Mouse (Mus musculus) C3H10T1/2 (cell line): ENCODE measurements around the gene Sco2. TPM values are rescaled to one million over a fixed set of nuclear protein-coding genes. Genes with fewer than 3 reads are reported as not detected.

Experiments used
- polyA plus RNA-seq, 2 experiments: library from polyadenylated mRNA; unstranded; fragments of >200 nt; fragmentation: generic; extraction: Trizol; gene quantifications; one replicate each; pipeline ENCODE4 v1.2.1; 2012; ENCODE audit warnings: missing spikeins in 2 of 2

Sco2 gene
- polyA plus RNA-seq, result 10 to 100 TPM; 19.3 to 37.8 TPM

GRCm38 (mm10) chr15:89373762-89374248 is at the start of gene Sco2:
Sco2 (minus strand) TSS chr15:89373846.

GRCm38 (mm10) chr15:89410118-89410517 is 36.5 kb upstream of the Sco2 start, which contains the start of gene Syce3:
Syce3 (minus strand) TSS chr15:89410503.

GRCm38 (mm10) chr15:89384617-89385016 is 11.0 kb upstream of the Sco2 start, which contains the start of gene Klhdc7b:
Klhdc7b (plus strand) TSS chr15:89384917.

GRCm38 (mm10) chr15:89378831-89379401 is 5.3 kb upstream of the Sco2 start, which contains the start of gene Odf3b:
Odf3b (minus strand) TSS chr15:89379282.

GRCm38 (mm10) chr15:89376957-89377356 is 3.3 kb upstream of the Sco2 start, which contains the start of gene Tymp:
Tymp (minus strand) TSS chr15:89377039.

GRCm38 (mm10) chr15:89355241-89356187 is 18.1 kb downstream of the Sco2 start, which contains the start of the genes Lmf2 and Ncaph2:
Lmf2 (minus strand) TSS chr15:89355659.
Ncaph2 (plus strand) TSS chr15:89355719.

GRCm38 (mm10) chr15:89334271-89334670 is 39.4 kb downstream of the Sco2 start, which contains the start of gene Miox:
Miox (plus strand) TSS chr15:89334398.

GRCm38 (mm10) chr15:89322670-89323522 is 50.8 kb downstream of the Sco2 start, which contains the start of gene Adm2:
Adm2 (plus strand) TSS chr15:89322720.

Other genes starting within 250 kb of the Sco2 start
- gene Hdac10, start 245.1 kb downstream of the Sco2 start, polyA plus RNA-seq, result 10 to 100 TPM; 14.5 to 24.3 TPM
- 10 to 100 TPM; 29.5 to 43.6 TPM for gene Mapk12, start 233.1 kb downstream of the Sco2 start, polyA plus RNA-seq
- gene Mapk11, start 224.2 kb downstream of the Sco2 start, polyA plus RNA-seq, result 10 to 100 TPM; 12.4 to 13.6 TPM
- 100 to 1,000 TPM; 252 to 448 TPM for gene Plxnb2, start 193.1 kb downstream of the Sco2 start, polyA plus RNA-seq
- 1 to 10 TPM; 1.6 to 6.5 TPM for gene Dennd6b, start 177.3 kb downstream of the Sco2 start, polyA plus RNA-seq
- gene Ppp6r2, start 162.3 kb downstream of the Sco2 start, polyA plus RNA-seq, result 10 to 100 TPM in 1 of 2 experiments, 1 to 10 TPM in 1; 7.8 to 52.7 TPM
- gene Sbf1, start 58.5 kb downstream of the Sco2 start, polyA plus RNA-seq, result 100 to 1,000 TPM; 132 to 134 TPM
- under 1 TPM; 0.02 to 0.04 TPM for gene Adm2, start 51.1 kb downstream of the Sco2 start, polyA plus RNA-seq
- gene Miox, start 39.4 kb downstream of the Sco2 start, polyA plus RNA-seq, result not detected
- 100 to 1,000 TPM in 1 of 2 experiments, 10 to 100 TPM in 1; 80.9 to 141 TPM for gene Lmf2, start 18.2 kb downstream of the Sco2 start, polyA plus RNA-seq
- gene Ncaph2, start 18.1 kb downstream of the Sco2 start, polyA plus RNA-seq, result 100 to 1,000 TPM; 197 to 330 TPM
- gene Tymp, start 3.2 kb upstream of the Sco2 start, polyA plus RNA-seq, result 1 to 10 TPM; 3.0 to 3.1 TPM
- gene Odf3b, start 5.4 kb upstream of the Sco2 start, polyA plus RNA-seq, result under 1 TPM in 1 of 2 experiments, not detected in 1; 0.17 TPM
- gene Klhdc7b, start 11.1 kb upstream of the Sco2 start, polyA plus RNA-seq, result not detected
- not detected for gene Syce3, start 36.7 kb upstream of the Sco2 start, polyA plus RNA-seq
- gene Cpt1b, start 52.0 kb upstream of the Sco2 start, polyA plus RNA-seq, result 1 to 10 TPM in 1 of 2 experiments, under 1 TPM in 1; 0.13 to 1.8 TPM
- 1 to 10 TPM in 1 of 2 experiments, under 1 TPM in 1; 0.19 to 1.8 TPM for gene C730034F03Rik, start 55.7 kb upstream of the Sco2 start, polyA plus RNA-seq
- under 1 TPM in 1 of 2 experiments, not detected in 1; 0.20 TPM for gene Gm44502, start 55.9 kb upstream of the Sco2 start, polyA plus RNA-seq
- gene Chkb, start 56.1 kb upstream of the Sco2 start, polyA plus RNA-seq, result 10 to 100 TPM; 28.5 to 71.8 TPM
- under 1 TPM in 1 of 2 experiments, not detected in 1; 0.06 TPM for gene Mapk8ip2, start 80.1 kb upstream of the Sco2 start, polyA plus RNA-seq
- 10 to 100 TPM; 15.9 to 95.8 TPM for gene Arsa, start 103.6 kb upstream of the Sco2 start, polyA plus RNA-seq
- under 1 TPM in 1 of 2 experiments, not detected in 1; 0.07 TPM for gene Shank3, start 125.8 kb upstream of the Sco2 start, polyA plus RNA-seq
- gene Acr, start 194.5 kb upstream of the Sco2 start, polyA plus RNA-seq, result not detected
- 10 to 100 TPM; 10.2 to 34.3 TPM for gene Rabl2, start 218.1 kb upstream of the Sco2 start, polyA plus RNA-seq